Mouse (Mus musculus): Measurements from ENCODE around the gene Fktn. TPM values are rescaled to one million over a fixed set of nuclear protein-coding genes. Genes with fewer than 3 reads are reported as not detected.
"Not testable (repeated sequence)": the region's sequence is repeated elsewhere in the genome, so short reads cannot be mapped to it uniquely, and the experiment has no call there.

Fktn gene
- 10 to 100 TPM; 13.7 to 14.2 TPM for total RNA-seq (2021)
- long read RNA-seq, experiment 1, full-length matches to known transcripts, result 1 of 4 reads
- long read RNA-seq, experiment 1, partial matches to known transcripts, result 2 of 4 reads
- long read RNA-seq, experiment 1, other reads (novel, unspliced or antisense), result 1 of 4 reads
- long read RNA-seq, experiment 2, full-length matches to known transcripts, result 19 of 29 reads
- long read RNA-seq, experiment 2, partial matches to known transcripts, result 5 of 29 reads
- long read RNA-seq, experiment 2, other reads (novel, unspliced or antisense), result 5 of 29 reads

GRCm38 (mm10) chr4:53713704-53714050 is at the start of gene Fktn:
Gene Fktn, plus strand, starts transcription at chr4:53713998.
- no peak for DNase-seq (ENCODE audit: low spot score in 2 of 2)

DNA sequence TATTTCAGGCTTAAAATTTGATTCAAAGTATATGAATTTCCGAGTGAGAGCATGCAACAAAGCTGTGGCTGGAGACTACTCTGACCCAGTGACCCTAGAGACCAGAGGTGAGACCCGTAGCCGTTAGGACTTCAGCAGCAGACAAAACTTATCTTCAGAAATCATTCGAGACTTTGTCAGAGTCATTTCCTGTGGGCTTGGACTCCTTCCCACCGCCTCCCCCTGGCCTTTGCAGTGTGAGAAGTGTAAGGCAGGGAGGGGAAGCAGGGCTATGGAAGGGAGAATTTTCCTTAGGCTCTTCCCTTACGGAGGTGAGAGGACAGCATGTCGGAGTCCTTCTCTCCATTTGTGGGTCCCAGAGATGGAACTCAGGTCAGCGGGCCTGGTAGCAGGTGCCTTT is 31.7 kb upstream of the Fktn start:
- DNase-seq (ENCODE audit: low spot score in 2 of 2), result no peak

DNA sequence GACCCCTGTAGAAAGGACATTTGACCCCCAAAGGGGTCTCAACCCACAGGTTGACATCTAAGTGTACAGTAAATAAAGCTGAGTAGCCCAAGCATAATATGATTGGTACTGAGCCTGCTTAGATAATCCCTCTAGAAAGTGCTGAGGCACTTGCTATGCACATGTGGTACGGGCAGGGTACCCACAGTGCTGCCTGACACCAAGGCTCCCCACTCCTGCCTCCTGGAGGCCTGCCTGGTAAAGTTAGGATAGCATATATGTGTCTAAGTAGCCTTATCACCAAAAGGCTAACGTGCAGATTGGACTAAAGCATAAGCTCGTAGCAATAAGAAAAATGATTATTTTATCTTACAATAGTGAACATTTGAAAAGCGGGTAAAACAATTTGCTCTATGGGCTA is 24.8 kb upstream of the Fktn start:
- DNase-seq (ENCODE audit: low spot score in 2 of 2), result no peak

GRCm38 (mm10) chr4:53691418-53691817 is 22.4 kb upstream of the Fktn start:
- DNase-seq (ENCODE audit: low spot score in 2 of 2), result no peak

GRCm38 (mm10) chr4:53709166-53709565 is 4.6 kb upstream of the Fktn start:
- not testable (repeated sequence) for DNase-seq (ENCODE audit: low spot score in 2 of 2)

DNA sequence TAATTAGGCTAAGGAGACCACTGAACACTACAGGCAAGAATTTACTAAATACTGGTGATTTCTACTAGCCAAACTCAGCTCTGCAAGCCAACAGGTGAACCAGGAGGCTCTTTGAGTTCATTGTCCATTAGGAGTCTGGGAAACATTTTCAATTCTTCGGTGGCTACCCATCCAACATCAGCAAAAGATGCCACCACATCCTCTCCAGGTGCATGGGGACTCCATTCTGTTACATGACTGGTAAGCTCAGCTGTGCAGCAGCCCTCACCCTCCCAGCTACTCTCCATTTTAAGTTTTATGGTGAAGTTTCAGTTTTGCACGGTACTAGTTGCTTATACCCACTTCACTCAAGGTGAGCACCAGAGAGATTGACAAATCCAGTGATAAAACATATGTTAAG is 3.8 kb upstream of the Fktn start:
- DNase-seq (ENCODE audit: low spot score in 2 of 2), result no peak

- DNase-seq (ENCODE audit: low spot score in 2 of 2), result no peak
These were observed 3.1 kb upstream of the Fktn start for GRCm38 (mm10) chr4:53710555-53711328.

- DNase-seq (ENCODE audit: low spot score in 2 of 2), result peak; percentile 83 to 84
These were observed 435 bp downstream of the Fktn start for GRCm38 (mm10) chr4:53714051-53714814.

GRCm38 (mm10) chr4:53715977-53716376 is 2.2 kb downstream of the Fktn start:
- DNase-seq (ENCODE audit: low spot score in 2 of 2), result no peak

DNA sequence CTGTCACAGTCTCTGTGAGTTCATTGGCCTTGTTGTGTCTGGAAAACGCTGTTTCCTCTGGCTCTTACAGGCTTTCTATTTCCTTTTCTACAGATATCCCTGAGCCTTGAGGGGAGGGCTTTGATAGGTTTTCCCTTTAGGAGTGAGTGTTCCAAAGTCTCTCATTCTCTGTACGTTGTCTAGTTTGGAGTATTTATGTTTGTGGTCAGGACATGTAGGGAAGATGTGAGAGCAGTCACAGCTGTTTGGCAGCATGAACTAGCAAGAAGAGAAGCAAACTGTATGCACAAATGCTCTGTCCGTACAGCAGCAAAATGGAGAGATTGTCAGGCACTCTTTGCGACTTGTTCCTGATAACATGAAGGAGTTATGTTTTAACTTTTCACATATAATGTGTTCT is 3.7 kb downstream of the Fktn start:
- DNase-seq (ENCODE audit: low spot score in 2 of 2), result no peak

- no peak for DNase-seq (ENCODE audit: low spot score in 2 of 2)
These were observed 4.5 kb downstream of the Fktn start for GRCm38 (mm10) chr4:53718261-53718660.

- DNase-seq (ENCODE audit: low spot score in 2 of 2), result no peak
These were observed 8.7 kb downstream of the Fktn start for GRCm38 (mm10) chr4:53722506-53722905.

- not testable (repeated sequence) for DNase-seq (ENCODE audit: low spot score in 2 of 2)
These were observed 12.3 kb downstream of the Fktn start for GRCm38 (mm10) chr4:53726100-53726499.

- DNase-seq (ENCODE audit: low spot score in 2 of 2), result no peak
These were observed 14.3 kb downstream of the Fktn start for GRCm38 (mm10) chr4:53728121-53728520.

DNA sequence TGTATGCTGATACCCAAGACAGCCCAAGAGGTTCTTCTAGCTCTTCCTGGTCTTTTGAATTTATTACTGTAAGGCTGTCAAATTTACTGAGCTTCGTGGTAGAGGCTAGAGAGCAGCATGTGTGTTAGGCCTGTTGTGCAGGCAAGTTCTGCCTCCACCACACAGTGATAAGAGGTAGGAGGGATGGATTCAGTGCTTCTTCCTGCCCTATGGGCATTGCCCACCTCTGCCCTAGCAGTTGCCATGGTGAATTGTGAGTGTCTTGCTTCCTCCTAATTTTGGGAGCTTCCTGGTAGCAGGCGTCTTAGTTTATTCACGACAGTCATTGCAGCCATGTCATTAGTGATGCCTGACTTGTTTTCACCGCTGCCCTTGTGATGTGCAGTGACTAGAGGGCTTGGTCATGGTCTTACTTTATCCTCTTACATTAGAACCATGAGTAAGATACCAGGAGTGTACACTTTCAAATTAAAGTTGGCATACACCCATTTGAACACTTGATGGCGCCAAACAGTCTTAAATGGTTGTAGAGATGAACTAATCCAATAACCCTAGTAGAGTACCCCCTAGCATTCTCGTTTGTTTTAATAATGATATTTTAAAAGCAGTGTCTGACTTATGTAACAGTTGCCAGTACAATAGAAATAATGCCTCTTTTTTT is 25.3 kb downstream of the Fktn start:
- peak; percentile 25 to 31 for DNase-seq (ENCODE audit: low spot score in 2 of 2)

DNA sequence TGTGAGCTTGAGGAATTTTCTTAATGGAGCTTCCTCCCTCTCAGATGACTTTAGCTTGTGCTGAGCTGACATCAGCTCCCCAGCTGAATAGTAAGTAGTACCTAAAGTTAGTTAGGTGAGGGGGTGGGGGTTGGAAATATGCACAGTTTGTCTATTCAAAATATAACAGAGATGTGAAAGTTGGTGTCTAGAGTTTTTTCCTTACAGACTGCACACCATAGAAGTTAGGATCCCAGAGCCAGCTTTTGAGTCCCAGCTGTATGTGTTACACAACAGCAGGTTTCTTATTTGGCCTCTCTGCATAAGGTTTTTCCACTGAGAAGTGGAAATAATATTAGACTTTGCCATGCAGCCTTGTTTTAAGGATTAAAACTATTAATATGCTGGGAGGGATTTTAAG is 36.0 kb downstream of the Fktn start:
- DNase-seq (ENCODE audit: low spot score in 2 of 2), result no peak

GRCm38 (mm10) chr4:53750391-53751120 is 36.8 kb downstream of the Fktn start:
- DNase-seq (ENCODE audit: low spot score in 2 of 2), result no peak

GRCm38 (mm10) chr4:53757030-53757429 is 43.2 kb downstream of the Fktn start:
- no peak for DNase-seq (ENCODE audit: low spot score in 2 of 2)

DNA sequence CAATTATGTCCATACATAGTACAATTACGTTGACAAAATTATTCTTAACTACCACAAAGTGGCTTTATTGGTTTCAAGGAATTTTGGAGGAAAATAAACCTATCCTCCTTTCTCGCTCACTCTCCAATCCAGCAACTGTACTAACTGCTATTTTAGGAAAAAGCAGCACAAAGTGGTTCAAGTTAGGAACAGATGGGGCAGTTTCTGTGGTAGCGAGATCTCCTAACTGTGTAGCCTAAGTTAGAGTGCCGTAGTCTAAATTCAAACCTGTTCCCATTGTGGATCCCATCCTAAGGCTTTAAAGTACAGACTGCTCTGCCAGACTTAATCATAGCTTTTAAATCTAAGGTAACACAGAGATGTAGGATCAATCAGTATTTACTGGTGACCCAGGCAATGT is 45.0 kb downstream of the Fktn start:
- no peak for DNase-seq (ENCODE audit: low spot score in 2 of 2)

DNA sequence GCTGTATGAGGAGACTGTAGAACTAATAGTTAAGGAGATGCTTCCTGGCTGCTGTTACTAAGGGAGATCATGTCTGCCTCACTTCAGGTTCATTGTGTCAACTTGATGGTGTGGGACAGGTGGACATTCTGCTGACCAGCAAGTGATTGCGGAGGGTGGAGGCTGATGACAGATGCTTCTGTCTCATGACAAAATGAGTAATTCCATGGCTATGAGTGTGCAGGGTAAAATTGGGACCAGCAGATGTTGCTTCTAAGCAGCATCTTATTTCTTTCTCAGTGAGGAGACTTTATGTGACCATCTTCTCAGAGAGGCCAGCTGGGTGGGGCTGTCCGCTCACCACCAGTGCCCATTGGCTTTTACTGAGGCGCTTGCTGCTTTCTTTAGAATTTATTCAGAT is 45.9 kb downstream of the Fktn start:
- DNase-seq (ENCODE audit: low spot score in 2 of 2), result no peak

- no peak for DNase-seq (ENCODE audit: low spot score in 2 of 2)
These were observed 48.7 kb downstream of the Fktn start for GRCm38 (mm10) chr4:53762501-53762900.
